Mouse (Mus musculus): ENCODE measurements around the gene Gm867.

Gm867 gene

GRCm38 (mm10) chr10:75897373-75897772, 43.1 kb downstream of the Gm867 start:
- ATAC-seq (ENCODE audit: low TSS enrichment), result 0 out of 2 replicates have a peak, but pooled peaks have one; percentile 12

- peak; percentile 61 for ATAC-seq (ENCODE audit: low TSS enrichment)
These were observed 44.3 kb downstream of the Gm867 start for GRCm38 (mm10) chr10:75896208-75896607.

- ATAC-seq (ENCODE audit: low TSS enrichment), result no peak
These were observed 44.7 kb downstream of the Gm867 start for GRCm38 (mm10) chr10:75895730-75896129.

DNA sequence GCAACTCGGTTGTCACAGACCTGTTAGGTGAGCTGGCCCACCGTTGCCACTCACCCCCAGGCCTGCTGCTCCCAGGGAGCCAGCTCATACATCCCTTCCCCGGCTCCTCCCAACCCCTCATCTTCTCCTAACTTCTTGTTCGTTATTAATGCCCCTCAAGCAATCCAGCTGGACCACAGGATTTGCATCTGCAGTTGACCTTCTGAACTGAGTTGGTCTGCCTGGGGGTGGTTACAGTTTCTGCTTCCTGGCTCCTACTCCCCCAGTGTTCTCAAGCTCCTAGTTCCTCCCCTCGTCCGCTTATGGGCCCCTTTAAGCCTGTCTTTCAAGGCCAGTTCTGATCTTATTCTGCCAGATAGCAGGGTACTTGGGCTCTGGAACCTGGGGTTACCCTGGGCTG, 45.9 kb downstream of the Gm867 start:
- ATAC-seq (ENCODE audit: low TSS enrichment), result no peak

- peak; percentile 92 for ATAC-seq (ENCODE audit: low TSS enrichment)
These were observed 47.3 kb downstream of the Gm867 start, which contains the start of gene Derl3 for GRCm38 (mm10) chr10:75893089-75893750. Gene Derl3 (plus strand): TSS chr10:75893413.

DNA sequence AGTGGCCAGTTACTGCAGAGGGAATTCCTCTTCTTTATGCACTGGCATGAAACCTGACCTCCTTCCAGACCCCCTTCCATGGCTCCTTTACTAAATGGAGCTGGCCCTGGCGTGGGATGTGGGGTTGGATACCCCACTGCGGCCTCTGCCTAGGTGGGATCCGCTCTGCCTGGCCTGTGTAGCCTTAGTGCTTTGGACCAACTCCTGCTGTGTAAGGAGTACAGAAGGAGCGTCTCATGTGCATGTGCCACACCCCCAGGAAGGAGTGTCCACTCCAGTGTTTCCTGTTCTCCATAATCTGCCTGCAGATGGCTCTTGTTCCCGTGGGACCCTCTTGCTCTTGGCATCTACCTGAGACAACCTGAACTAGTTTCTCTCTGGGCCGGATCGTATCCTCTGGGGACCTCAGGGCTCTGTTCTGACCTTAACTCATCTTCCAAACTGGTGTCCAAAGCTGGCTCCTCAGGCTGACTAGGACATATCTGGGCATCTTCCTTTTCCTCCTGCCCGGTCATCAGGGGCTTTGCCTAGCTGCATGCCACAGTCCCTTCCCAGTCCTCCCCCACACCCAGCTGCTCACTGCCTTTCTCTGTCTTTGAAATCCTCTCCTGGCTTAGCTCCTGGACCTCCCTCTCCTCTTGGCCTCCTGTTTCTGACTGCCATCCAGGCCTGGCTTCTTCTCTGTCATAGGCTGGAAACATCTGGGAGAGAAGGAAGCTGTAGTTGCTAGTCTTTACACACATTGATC, 50.9 kb downstream of the Gm867 start:
- no peak for ATAC-seq (ENCODE audit: low TSS enrichment)
